Mouse (Mus musculus) gastrocnemius, postnatal 10 days (tissue): Measurements from ENCODE around the gene Cacna2d2. TPM values are rescaled to one million over a fixed set of nuclear protein-coding genes. Genes with fewer than 3 reads are reported as not detected.

Source experiments
- DNase-seq: peaks from one replicate; pipeline ENCODE4 v3.0.0; 2021; ENCODE audit warnings: mixed read lengths
- total RNA-seq, 2 experiments: library from RNA; stranded (reverse); gene quantifications; 2 replicates each; pipeline ENCODE4 v1.2.3; 2021

Cacna2d2 gene
- total RNA-seq, 2 experiments from 2014 or later = 2.1 to 2.4 TPM

DNA sequence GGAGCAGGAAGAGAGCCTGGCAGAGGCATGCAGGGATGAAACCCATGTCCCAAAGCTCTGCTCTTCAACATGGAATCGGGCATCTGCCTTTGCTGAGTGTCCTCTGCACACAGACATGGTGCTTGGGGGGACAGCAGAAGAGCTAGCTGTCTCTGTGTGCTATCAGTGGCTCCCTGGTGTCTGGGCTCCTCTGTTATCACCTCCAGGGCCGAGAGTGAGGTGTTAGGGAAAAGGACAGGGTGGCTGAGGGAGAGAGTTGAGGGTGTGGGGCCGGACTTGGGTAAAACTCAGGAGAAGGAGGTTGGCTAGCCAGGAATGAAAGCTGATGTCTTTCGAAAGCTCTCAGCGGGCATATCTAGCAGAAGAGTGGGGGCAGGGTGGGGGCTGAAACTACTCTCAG lies 63.5 kb downstream of the Cacna2d2 start:
- no peak for DNase-seq

DNA sequence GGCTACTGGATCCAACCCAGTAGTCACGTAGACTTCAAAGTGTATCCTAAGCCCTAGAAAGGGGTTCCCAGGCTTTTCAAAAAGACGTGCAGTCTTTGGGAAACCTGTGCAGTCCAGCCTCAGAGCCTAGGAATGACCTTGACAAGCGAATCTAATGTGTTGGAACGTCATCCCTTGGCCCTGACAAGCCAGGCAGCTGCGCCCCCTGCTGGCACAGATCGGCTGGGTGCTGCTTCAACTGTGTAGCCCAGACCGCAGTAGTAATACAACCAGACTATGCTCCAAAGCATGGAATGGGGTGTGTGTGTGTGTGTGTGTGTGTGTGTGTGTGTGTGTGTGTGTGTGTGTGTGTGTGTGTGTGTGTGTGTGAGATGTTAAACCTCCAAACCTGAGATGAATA lies 64.1 kb downstream of the Cacna2d2 start:
- DNase-seq = peak; percentile 93

DNA sequence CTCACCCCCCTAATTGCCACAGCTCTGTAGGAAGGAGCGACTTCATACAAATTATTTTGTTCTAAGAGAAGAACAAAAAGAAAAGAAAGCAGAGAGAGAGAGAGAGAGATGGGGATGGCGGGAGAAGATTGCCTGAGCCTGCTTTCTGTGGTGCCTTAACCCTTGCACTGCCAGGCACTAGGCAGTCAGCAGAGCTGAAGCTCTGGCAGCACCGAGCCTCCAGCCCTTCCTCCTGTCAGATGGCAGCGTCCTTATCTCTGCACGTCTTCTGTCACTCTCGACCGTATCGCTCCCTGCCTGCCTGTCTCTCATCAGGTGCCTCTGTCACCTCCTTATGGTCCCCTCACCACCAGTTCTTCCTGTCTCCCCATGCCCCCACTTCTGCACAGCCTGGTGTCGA lies 64.7 kb downstream of the Cacna2d2 start:
- DNase-seq = no peak

DNA sequence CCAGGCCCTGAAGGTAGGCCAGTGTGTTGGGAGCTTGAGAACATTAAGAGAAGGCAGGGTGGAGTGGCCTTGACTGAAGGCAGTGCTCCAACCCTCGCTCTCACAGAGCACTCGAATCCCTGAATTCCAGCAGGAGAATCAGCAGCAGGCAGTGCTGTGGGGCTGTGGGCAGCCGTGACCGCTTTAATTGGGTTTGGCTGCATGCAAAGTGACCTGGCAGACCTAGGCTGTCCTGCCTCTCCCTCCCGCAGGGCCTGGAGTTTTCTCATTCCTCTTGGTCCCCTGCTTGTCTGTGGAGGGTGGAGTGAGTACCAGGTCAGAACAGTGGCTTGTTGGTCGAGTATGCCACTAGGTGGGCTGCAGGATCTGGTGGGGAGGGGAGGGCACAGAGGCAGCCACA lies 66.2 kb downstream of the Cacna2d2 start:
- DNase-seq = no peak

DNA sequence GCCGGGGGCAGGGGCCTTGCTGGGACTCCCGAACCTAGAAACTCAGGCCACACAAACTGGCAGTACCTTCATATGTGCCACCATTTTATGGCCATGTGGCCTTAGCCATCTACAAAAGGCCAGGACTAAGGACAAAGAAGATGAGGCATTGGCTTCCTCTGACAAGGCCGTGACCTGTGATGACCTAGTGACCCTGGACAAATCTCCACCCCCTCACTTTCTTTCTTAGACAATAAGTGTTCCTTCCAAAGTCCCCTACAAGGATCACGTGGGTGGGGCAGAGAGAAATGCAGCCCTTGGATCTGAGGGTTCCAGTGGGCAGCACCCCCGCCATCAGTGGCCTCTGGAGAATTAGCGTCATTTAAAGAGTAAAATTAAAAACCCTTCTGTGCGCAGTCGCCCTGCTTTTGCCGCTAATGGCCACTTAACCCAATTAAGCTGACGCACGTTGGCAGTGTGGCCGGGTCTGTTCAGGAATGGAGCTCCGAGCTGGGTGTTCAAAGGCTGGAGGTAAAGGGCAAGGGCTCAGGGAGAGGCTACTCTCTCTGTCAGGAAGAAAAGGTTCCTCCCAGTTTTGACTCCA lies 69.9 kb downstream of the Cacna2d2 start:
- DNase-seq = no peak

DNA sequence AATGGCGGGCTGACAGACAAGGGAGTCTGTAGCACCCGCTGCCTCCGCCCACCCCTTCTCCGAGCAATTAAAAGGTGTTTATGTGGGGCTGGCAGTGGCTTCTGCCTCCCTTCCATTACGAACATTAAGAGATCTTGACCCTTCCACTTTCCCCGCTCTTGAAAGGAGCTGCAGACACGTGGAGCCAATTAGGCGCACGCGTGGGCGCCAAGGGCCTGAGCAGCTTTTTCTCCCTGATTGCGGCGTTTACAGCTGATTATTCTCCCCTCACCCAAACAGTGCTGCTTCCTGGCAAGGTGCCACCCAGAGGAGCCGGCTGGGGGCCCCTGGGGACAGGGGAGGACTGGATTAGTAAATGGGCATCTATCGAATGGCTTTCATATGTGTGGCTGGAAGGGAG lies 71.0 kb downstream of the Cacna2d2 start:
- no peak for DNase-seq

DNA sequence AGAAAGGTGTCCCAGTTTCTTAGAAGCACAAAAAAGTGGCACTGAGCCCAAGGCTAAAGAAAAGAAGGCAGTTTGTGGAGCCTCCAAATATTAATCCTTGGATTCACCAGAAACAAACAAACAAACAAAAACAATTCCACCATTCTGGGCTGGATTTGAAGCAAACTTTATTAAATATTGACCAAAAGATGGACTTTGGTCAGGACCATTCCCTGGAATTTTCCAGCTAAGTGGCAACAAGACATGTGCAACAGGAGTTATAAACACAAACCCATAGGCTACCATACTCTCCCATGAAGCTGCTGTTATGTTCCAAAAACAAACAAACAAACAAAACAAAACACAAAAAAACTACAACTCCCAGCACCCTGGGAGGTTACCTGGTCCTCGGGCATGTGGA lies 74.6 kb downstream of the Cacna2d2 start:
- no peak for DNase-seq

DNA sequence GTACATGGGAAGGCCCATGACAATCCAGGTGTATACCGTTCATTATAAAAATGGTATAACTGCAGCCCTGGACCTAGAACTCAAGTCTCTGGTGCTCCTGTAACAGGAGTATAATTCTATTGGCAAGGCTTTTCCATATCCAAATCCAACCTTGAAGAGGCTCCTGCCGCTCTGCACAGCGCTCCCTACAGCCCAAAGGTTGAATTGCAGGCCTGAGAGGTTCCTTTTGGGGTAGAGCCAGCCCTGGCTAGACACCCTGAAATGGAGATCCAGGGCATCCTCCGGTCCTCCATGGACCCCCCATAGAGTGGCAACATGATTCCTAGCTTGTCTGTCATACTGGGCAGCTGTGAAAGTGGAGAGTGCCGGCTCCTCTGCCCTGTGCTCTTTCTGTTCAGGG lies 79.6 kb downstream of the Cacna2d2 start:
- no peak for DNase-seq

DNA sequence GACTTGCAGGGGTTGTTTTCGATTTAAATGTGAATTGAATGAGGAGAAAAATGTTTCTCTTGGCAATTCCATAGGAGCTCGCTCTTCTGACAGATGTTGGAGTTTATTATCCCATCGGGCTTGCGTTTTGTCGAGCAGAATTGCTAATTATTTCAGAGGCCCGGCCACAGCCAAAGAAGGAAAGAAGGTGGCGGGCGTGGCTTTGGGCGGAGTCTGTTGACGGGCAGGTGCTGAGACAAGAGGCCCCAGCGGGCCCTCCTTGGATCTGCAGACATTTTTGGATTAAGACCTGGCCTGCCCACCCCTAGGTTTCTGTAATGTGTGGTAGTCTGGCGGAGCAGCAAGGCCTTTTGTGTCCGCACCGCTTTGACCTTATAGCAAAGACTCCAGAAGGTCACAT lies 80.2 kb downstream of the Cacna2d2 start:
- no peak for DNase-seq

DNA sequence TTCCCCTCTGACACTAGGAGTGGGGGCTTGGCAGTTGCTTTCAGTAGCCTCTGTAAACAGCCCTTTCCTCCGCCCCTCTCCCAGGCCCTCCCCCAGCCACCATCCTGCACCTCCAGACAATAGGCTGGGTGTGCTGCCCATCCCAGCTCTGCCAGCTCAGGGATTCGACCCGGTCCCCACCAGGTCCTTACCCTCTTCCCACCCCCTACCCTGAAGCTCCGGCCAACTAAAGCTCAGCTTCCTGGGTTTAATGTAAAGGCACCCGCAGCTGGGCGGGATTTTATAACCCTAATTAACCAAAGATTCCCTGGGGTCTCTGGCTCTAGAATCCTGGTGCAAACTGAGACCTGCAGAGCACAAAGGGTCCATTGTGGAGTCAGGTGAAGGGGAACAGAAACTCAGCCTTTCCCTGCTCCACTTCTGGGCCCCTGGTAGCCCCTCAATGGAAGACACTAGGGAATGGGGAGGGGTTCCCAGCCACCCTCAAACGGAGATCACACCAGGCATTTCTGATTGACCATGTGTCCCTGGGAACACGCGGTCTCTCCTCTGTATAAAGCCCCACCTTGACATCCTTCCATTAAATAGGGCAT lies 81.2 kb downstream of the Cacna2d2 start:
- no peak for DNase-seq

DNA sequence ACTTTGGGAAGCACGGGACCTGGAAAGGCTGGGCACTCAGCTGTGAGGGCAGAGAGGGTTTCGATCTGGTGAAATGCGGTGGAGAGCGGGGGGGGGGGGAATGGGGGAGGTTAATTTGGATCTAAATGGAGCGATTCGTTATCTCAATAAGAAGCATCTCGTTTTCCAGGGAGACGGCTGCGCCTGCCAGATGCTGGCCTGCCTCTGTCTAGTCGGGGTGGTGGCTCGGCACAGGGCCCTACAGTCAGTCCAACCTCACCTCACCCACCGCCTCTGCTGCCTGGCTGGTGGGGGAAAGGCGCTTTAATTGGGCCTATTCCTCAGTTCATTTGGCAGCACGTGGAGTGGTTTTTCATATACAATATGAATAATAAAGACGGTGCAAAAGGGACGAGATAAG lies 81.9 kb downstream of the Cacna2d2 start:
- no peak for DNase-seq

DNA sequence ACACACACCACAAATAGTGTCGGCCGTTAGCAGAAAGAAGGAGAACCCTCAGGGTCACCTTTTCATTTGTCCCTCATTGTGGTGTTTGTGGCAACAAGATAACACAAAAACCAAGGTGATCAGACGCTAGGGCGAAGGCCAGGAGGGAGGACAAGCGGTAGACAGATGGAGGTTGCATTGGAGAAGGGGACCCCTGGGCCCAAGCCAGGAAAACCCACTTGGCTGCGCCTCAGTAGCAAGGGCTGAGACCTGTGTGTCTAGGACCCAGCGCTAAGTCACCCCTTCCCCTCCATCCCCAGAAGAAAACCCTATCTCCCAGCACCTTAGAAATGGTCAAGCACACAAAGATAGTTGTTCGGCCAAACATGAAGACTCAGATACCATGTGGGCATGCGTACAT lies 82.6 kb downstream of the Cacna2d2 start:
- no peak for DNase-seq

DNA sequence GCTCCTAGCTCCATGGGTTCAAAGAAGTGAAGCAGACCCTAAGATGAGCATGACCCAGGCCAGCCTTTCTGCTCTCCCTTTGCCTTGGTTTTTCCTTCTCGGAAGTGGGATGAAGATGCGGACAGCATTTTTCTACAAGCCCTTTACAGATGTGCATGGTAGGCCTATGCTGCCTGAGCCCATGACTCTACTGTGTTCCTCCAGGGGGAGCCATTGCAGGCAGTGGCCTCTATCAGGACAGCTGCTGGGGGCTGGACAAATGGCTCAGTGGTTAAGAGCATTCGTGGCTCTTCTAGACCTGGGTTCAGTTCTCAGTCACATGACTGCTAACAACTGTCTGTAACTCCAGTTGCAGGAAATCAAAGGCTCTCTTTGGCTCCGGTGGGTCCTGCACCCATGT lies 83.4 kb downstream of the Cacna2d2 start:
- DNase-seq = no peak

DNA sequence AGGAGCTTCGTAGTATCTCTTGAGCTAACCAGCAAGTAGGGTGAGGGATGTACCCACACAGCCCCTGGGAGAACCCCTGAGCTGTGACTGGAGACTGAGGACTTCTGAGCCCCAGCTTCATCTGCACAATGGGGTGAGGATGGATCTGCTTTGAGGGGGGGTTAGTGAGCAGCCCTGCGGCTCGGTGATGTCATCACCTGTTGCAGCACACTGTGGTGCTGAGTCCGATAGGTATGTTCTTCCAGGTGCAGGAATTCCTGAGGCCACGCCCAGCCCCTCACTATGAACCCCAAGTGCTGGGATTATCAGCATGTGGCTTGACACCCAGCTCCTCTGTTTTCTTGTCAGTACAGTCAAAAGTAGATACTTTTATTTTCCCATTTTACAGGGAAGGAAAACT lies 84.3 kb downstream of the Cacna2d2 start:
- DNase-seq = no peak

DNA sequence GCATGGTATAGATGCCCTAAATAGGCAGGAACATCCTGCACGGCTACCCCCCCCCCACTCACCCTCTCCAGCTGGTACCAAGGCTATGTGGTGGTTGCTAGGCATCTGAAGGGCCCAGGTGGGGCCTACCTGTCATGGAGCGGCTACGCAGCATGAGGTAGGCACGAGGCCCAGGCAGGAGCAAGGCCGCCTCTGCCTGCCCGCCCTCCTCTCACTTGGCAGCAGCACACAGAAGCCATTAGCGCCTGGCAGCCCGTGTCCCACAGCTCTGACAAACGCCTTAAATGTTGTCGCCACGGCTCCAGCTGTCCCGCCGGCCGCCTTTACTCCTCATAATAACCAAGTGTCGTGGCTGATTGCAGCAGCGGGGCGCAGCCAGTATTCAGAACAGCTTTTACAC lies 84.9 kb downstream of the Cacna2d2 start:
- DNase-seq = no peak

DNA sequence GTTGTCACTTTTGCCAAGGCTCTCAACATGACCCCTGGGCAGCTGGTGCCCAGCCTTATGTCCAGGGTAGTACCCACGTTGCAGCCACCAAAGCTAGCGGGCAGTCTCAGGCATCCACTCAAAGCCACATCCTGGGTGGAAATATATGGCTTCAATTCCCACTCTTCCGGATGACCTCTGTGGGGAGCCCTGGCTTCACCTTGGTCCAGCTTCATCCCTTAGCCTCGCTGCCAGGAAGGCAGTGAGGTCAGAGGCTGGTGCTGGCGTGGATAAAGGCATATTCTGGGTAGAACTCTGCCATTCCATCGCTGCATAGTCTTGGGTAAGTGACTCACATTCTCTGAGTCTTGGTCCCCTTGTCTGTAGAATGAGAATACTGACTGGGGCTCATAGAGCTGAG lies 85.4 kb downstream of the Cacna2d2 start:
- DNase-seq = no peak

DNA sequence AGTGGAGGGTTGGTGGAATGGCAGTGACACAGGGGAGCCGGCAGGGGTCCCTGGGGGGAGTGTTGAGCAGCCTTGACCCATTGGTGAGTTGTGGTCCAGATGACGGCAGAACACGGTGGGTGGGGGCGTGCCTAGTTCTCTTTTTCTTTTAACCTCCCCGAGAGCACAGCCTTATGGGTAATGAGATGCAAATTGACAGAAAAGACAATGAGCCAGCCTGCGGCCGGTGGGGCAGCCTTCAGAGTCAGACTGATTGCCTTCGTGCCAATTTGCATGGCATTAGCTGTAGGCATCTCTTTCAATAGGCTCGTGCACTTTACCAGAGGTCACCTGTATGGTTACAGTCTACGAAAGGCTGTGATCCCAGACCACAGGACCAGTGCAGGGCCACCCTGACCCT lies 86.7 kb downstream of the Cacna2d2 start:
- no peak for DNase-seq

DNA sequence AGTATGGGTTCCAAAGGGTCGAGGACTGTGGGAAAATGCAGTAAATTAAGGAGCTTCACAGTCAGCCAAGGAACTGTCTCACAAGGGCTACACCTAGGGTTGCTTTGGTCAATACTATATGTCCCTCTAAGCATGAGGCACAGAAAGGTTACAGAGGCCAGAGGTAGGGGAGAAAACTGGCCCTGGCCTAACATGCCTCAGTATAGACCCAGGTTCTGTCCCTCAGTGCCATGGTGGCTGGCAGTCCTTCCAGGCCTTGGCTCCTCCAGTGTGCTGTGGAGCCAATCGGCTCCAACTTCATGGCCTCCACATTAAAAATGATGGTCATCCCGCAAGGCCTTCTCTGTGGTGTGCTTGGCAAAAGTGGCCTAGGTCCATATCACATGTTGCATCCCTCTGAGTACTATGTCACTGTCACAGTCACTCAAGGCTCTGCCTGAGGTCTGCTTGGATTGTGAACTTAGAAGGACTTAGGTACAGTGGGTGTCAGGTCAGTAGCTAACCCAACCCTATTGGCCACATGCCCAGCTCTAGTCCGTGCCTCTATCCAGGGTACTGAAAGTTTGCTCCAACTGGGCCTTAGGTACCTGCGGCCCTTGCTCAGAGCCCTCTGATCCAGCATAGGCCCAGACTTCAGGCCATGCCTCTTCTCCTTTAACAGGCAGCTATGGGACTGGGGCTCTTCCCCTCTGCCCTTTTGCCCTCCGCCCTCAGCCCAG lies 87.3 kb downstream of the Cacna2d2 start:
- no peak for DNase-seq

DNA sequence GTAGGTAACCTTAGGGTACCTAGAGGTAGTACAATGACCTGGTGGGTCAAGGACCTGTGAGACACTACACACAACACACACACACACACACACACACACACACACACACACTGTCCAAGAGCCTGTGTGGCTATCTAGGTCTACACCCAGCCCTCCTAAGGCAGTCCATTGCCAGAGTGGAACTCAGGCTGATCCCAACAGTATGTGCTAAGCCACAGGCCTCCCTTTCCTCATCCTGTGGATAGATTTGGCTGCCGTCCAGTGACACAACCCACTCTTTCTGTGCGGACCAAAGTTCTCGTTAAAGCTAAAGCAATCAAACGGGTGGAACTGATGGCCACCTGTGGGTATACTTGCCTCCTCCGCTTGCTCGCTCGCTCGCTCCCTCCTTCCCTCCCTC lies 90.7 kb downstream of the Cacna2d2 start:
- DNase-seq = no peak

DNA sequence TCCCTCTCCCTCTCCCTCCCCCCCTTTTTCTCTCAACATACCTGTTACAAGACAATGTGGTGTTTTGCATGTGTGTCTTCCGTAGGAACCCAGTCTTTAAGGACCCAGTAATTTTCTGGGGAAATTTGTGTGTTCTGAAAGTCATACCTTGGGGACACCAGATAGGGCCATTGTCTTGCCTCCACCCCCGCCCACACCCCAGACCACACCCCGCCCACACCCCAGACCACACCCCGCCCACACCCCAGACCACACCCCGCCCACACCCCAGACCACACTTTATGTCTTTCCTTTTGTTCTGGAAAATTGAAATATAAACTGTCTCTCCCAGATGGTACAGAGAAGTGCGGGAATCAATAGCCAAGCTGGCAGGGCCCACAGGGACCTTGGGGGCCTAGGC lies 91.2 kb downstream of the Cacna2d2 start:
- DNase-seq = no peak

DNA sequence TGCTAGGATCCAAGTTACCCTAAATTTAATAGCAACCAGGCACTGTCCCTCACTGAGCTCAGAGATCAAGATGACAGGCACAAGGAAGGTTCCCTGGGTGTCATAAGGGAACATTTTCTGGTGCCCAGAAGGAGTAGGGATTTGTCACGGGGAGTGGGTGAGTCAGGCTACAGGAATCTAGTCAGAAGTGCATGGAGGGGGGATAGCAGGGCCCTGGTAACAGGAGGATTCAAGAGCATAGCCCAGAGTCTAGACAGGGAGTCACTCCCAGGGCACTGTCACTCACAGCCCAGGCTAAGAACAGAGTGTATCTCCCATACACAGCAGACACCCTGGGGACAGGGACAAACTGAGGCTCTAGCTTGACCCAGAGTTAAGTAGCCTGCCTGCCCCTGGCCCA lies 94.1 kb downstream of the Cacna2d2 start:
- DNase-seq = no peak

DNA sequence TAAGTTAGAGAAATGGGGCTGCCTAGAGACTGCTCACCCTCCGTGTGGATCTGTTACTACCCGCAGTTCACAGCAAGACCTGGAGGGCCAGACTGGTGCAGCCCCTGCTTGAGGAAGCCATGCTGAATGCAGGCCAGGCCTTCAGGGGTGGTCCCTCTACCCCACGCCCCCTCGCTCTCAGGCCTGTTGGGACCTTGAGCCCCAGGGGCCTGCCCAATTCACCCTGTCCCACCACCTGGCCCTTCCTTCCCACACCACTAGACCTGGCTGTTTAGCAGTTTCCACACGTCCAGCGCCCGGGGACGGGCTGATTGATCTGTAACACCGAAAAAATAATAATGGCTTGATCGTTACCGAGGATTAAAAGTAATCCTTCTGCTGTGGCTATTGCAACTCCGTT lies 94.8 kb downstream of the Cacna2d2 start:
- DNase-seq = no peak

DNA sequence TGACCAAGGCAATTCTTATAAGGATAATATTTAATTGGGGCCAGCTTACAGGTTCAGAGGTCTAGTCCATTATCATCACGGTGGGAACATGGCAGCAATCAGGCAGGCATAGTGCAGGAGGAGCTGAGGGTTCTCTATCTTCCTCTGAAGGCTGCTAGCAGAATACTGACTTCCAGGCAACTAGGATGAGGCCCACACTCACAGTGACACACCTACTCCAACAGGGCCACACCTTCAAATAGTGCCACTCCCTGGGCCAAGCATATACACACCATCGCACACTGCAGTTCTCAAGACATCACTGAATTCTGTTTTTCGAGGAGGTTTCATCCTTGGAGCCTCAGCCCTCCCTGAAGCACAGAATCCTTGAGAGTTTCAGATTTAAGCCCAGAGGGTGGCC lies 96.9 kb downstream of the Cacna2d2 start:
- DNase-seq = no peak

DNA sequence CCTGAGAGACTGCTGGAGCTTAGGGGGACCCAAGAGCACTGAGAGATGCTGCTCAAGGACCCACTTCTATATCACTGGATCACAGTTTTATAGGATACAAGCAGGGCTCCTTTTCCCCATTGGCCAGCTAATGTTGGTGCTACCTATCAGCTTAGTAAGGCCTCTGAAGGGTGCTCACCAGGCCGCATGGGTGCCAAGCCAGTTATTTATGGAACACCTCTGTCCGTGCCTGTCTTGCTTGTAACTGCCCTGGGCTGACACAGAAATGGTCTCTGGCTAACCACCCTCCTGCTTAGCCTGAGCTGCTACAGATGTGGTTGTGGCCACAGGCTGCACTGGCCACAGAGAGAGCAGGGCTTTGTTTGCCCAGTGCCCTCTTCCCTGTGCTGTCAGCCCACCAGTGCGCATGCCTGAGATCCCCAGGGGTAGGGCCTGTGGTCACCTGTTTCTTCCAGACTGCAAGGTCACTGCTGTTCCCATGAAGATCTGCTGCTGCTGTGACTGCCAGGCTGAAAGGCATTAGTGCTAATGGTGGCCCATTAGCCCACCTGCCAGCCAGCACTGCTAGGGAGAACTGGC lies 101.4 kb downstream of the Cacna2d2 start:
- no peak for DNase-seq
